Mouse (Mus musculus): ENCODE results near the gene Ptma.

DNA sequence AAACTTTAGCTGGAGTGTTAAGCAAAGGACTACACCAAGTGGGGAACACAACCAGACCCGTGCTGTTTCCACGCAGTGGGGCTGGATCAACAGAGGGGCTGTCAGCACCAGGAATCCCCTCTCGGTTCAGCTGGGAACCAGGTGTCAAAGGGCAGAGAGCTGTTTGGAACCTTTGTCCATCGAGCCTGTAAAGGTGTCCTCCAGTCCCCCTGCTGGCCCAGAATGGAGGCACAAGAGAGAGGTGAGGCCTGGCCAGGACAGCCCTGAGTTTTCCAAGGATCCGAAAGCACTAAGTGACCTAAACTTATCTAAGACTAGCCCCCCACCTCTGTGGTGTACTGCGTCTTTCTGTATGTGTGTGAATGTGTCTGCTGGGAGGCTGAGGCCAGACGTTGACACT lies 6.2 kb upstream of the Ptma start:
- TF ChIP-seq POLR2A (IDR thresholded peaks at IDR 0.05; ENCODE audit: insufficient read depth, low read depth, low read length) (no peak), CTCF (IDR thresholded peaks at IDR 0.05; ENCODE audit: insufficient read depth, low read depth, low read length) (no peak)

All from olfactory bulb, adult 2 months (tissue).